Comparison of ENCODE assay signal across 22 mouse cellular contexts in the genomic region with DNA sequence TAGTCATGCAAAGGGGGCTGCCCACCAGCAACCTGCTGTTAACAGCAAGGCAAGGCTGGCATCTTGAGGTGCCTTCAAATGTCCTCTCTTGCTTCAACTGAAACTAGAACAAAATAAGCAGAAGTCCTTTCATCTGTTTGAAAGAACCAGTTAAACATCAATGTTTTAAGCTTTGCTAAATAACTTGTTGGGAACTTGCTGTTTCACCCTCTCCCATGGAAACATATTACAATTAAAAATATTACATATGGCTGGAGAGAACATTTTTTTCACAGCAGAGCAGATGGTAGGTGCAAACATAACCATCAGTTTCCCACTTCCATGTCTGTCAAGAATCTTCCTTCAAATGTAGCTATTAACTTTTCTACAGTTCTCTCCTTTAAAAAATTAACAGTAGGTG.
DNase-seq lines count a peak whose midpoint lies in the region; TF ChIP-seq lines count a peak whose summit lies in the region.
"Had no signal": no experiment of that assay in that cellular context is flagged by ENCODE, and none has a peak within 500 bp of the region (broad histone marks: within the 10 kb centered on the region; RNA-seq: fewer than 3 reads in every experiment).

No protein-coding gene starts in this region.

- no peak for TF ChIP-seq CTCF in cortical plate, adult 2 months (IDR thresholded peaks at IDR 0.05; ENCODE audit: extremely low read depth, insufficient read depth, low read length)

- H3K4me1 ChIP-seq in cortical plate, adult 2 months (ENCODE audit: control insufficient read depth, insufficient read depth, low read length): peaks cover 2% of the 10 kb centered on the region; the same call in 1 of the 2 replicates
- H3K4me1 ChIP-seq: embryonic facial prominence, embryonic 15.5 days; heart, embryonic 13.5 days had no signal

- peak; percentile 49 for DNase-seq in layer of hippocampus, adult 11-12 months (ENCODE audit: low spot score)
- no peak for DNase-seq in layer of hippocampus, postnatal 10 days (ENCODE audit: low spot score in 2 of 2)
- DNase-seq in brain, adult 2 months (ENCODE audit: low read depth, low spot score): peak; percentile 60
- peak; percentile 52 for DNase-seq in layer of hippocampus, adult 9-11 months
- no peak for DNase-seq in thymus, postnatal 36 days
- DNase-seq in gastrocnemius, adult 8-10 months (ENCODE audit: low spot score in 2 of 2): no peak
- DNase-seq: adrenal gland, adult 8-10 months; B cell, adult 2 months; cerebellum, adult 8-10 months; gastrocnemius, postnatal 36 days; heart, adult 2 months; heart, postnatal 14 days; kidney, adult 9 months; kidney, postnatal 14 days; liver, postnatal 0 days; thymus, adult 2 months had no signal

- no peak overlapping the region for H3K4me3 ChIP-seq in cortical plate, adult 2 months (ENCODE audit: insufficient read depth, low read length)
- H3K4me3 ChIP-seq: embryonic facial prominence, embryonic 15.5 days; heart, adult 2 months; heart, embryonic 13.5 days; limb, embryonic 12.5 days had no signal

- H3K27ac ChIP-seq in cortical plate, adult 2 months (ENCODE audit: insufficient read depth, low read length): peak overlapping the region; percentile 3; the same call in 1 of the 2 replicates
- H3K27ac ChIP-seq: embryonic facial prominence, embryonic 15.5 days; heart, adult 2 months; heart, embryonic 13.5 days; hindbrain, postnatal 0 days; limb, embryonic 12.5 days; macrophage had no signal

- no peak for TF ChIP-seq POLR2A in cortical plate, adult 2 months (IDR thresholded peaks at IDR 0.05; ENCODE audit: extremely low read depth, insufficient read depth, low read length)

Comparison
In these comparisons a context has a peak if more than half of its experiments do, and no peak if none do; other contexts are left out.
1. DNase-seq: peak in layer of hippocampus, adult 11-12 months (single experiment), brain, adult 2 months (single experiment) and layer of hippocampus, adult 9-11 months (single experiment); none in layer of hippocampus, postnatal 10 days (0 of 2), thymus, postnatal 36 days (0 of 2) and gastrocnemius, adult 8-10 months (0 of 2).